Mouse (Mus musculus) thymus, adult 2 months (tissue): Measurements from ENCODE around the gene Tas1r2.

Experiments
- CTCF ChIP-seq: fragments of 200-500 bp; IDR thresholded peaks from 2 replicates; pipeline ENCODE4 v1.5.1; 2012; ENCODE audit warnings: mild to moderate bottlenecking, control low read depth, low read length, moderate library complexity, borderline replicate concordance; ENCODE audit not compliant: control insufficient read depth, poor library complexity, insufficient read depth; ENCODE audit errors: extremely low read depth
- POLR2A ChIP-seq: fragments of 200-500 bp; IDR thresholded peaks from 2 replicates; pipeline ENCODE4 v1.6.1; 2012; ENCODE audit warnings: mild to moderate bottlenecking, low read length, control low read depth, moderate library complexity; ENCODE audit not compliant: control insufficient read depth, poor library complexity, insufficient read depth; ENCODE audit errors: extremely low read depth

DNA sequence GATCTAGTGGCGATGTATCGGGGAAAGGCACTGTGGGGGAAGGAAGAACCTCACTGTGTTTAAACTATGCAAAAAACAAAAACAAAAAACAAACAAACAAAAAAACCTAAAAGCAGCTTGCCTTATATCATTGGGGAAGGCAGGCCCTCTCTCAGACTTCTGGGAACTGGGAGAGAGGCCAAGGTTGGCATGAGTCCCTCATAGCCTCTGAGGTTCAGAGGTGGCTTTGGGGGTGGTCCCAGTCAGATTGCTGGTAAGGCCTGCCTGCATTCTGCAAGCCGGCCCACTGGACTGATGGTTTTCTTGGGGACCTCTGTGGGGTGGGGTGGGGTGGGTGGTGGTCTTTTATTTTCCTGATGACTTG lies 36.4 kb upstream of the Tas1r2 start:
- TF ChIP-seq CTCF (no peak), POLR2A (no peak)
